Mouse (Mus musculus) megakaryocyte, embryonic 14.5 days (primary cell): ENCODE measurements around the gene Slc26a10. TPM values are rescaled to one million over a fixed set of nuclear protein-coding genes. Genes with fewer than 3 reads are reported as not detected.

ENCODE experiments used
- H3K27me3 ChIP-seq: replicated peaks from 2 replicates; pipeline ENCODE3; 2012; ENCODE audit warnings: inconsistent platforms
- H3K36me3 ChIP-seq: replicated peaks from 2 replicates; pipeline ENCODE3; 2012; ENCODE audit warnings: low read length, inconsistent platforms, mixed read lengths
- H3K4me1 ChIP-seq: 2 replicates; pipeline ENCODE4 v1.6.1; 2012; ENCODE audit warnings: inconsistent platforms
- H3K4me3 ChIP-seq: replicated peaks from 2 replicates; pipeline ENCODE3; 2012; ENCODE audit warnings: moderate library complexity, mild to moderate bottlenecking, inconsistent platforms
- H3K9me3 ChIP-seq: 2 replicates; pipeline ENCODE4 v1.6.1; 2012; ENCODE audit warnings: inconsistent platforms
- FLI1 ChIP-seq: IDR thresholded peaks from 2 replicates; pipeline ENCODE4 v1.6.1; 2012; ENCODE audit warnings: low read length, inconsistent platforms, mixed read lengths
- GATA1 ChIP-seq: IDR thresholded peaks from 3 replicates; pipeline ENCODE4 v1.6.1; 2012; ENCODE audit warnings: mixed read lengths, low read length, inconsistent platforms, borderline replicate concordance
- polyA plus RNA-seq: library from polyadenylated mRNA; stranded (reverse); fragments of >175 nt; gene quantifications from 2 replicates; pipeline ENCODE4 v1.2.3, GENCODE M21; 2012; ENCODE audit warnings: low replicate concordance; ENCODE audit not compliant: insufficient read depth

Gene Slc26a10
- polyA plus RNA-seq, 1 experiment = 0.23 TPM

DNA sequence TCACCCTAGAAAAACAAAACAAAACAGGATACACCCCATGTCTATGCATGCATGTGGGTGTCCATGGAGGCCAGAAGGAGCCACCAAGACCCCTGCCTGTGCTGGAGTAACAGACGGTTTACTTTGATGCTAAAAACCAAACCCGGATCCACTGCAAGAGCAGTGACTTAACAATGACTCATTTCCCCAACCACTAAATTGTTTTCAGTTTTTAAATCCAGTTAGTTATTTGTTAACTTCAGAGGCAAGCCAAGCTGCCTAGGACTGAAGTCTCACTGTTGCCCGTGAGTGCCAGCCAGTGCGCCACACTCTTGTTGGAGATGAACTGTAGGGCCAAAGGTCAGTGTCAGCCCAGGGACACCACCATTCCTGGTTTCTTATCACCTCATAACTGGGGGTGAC, 30.0 kb downstream of the Slc26a10 start:
- H3K4me1 ChIP-seq = peaks cover 22% of the 10 kb centered on the region
- no peaks in the 10 kb centered on the region for H3K36me3 ChIP-seq
- H3K27me3 ChIP-seq = peaks cover 4% of the 10 kb centered on the region
- 0 out of 2 replicates have a peak, but pooled peaks cover 4% of the 10 kb centered on the region for H3K9me3 ChIP-seq
- H3K4me3 ChIP-seq = peak overlapping the region; percentile 68
- TF ChIP-seq FLI1 (no peak), GATA1 (no peak)

DNA sequence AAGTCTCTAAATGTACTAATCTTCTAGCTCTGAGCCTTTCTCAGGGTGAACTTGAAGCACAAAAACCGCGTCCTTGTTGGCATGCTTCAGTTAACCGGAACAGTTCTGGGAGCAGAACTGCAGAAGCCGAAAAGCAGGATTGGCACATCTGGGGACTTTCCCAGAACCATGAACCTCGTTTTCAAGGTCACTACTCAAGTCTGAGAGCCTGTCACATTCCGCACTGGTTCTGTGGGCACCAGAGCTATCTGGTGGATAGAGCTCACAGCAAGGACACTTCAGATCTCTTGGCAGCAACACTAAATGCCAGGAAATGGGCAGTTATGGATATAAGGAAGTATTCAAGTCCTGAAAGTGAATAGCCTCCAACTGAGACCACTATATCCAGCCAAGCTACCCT, 33.3 kb downstream of the Slc26a10 start:
- Histone ChIP-seq H3K4me3 (no peak overlapping the region), H3K4me1 (peaks cover 22% of the 10 kb centered on the region), H3K9me3 (peaks cover 8% of the 10 kb centered on the region; the same call in 1 of the 2 replicates), H3K27me3 (peaks cover 4% of the 10 kb centered on the region), H3K36me3 (no peaks in the 10 kb centered on the region)
- TF ChIP-seq FLI1 (no peak), GATA1 (no peak)

DNA sequence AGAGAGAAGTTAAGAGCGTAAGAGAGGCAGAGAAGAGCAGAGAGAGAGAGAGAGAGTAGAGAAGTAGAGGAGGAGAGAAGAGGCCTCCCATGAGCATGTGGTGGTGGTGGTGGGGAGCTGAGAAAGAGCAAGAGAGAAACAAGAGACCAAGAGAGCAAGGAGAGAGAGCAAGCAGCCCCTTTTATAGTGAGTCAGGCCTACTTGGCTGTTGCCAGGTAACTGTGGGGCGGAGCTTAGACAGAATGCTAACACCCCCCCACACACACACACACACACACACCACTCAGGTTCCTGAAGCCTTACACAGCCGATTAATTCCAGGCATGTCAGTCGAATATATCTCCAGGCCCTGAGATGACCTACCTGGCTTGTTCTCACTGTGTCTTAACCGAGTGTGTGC, 35.1 kb downstream of the Slc26a10 start:
- no peak for TF ChIP-seq FLI1
- TF ChIP-seq GATA1 = no peak
- Histone ChIP-seq H3K36me3 (no peaks in the 10 kb centered on the region), H3K4me1 (peaks cover 18% of the 10 kb centered on the region), H3K9me3 (peaks cover 8% of the 10 kb centered on the region; the same call in 1 of the 2 replicates), H3K27me3 (peaks cover 12% of the 10 kb centered on the region), H3K4me3 (no peak overlapping the region)

DNA sequence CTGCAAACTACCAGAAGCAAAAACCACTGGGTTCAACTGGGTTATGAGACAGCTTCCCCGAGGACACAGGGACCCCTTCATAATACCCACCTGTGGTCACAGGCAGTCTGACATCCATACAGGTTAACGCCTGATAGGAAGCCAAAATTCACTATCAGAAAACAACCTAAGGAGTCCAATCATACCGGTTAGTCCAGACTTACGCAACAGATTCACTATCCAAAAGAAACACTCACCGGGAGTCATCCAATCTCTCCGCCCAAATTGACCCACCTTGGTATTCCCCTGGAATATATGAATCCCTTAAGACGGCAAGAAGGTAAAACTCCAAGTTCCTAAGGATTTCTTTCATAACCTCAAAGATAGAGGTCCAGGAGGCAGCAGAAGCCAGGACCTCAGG, 35.9 kb downstream of the Slc26a10 start:
- peaks cover 8% of the 10 kb centered on the region; the same call in 1 of the 2 replicates for H3K9me3 ChIP-seq
- H3K4me1 ChIP-seq = peaks cover 10% of the 10 kb centered on the region
- no peaks in the 10 kb centered on the region for H3K36me3 ChIP-seq
- H3K4me3 ChIP-seq = no peak overlapping the region
- peaks cover 12% of the 10 kb centered on the region for H3K27me3 ChIP-seq
- no peak for TF ChIP-seq FLI1
- TF ChIP-seq GATA1 = no peak

DNA sequence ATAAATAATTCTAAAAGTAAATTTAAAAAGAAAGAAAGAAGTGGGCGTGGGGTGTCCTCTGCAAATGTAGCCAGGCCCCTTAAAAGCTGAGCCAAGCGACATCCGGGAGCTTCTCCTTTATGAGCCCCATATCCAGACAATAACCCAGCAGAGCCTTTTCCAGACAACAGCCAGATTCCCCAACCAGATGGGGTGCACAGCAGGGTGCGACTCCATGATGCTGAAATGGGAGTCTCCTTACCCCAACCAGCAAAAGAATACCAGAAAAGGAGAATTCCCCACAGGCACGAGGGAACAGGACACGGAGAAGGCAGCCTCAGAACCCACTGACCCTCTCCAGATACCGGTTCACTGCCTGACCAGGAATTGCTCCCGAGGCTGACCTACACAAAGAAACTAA, 37.2 kb downstream of the Slc26a10 start:
- TF ChIP-seq FLI1 (no peak), GATA1 (no peak)
- peaks cover 12% of the 10 kb centered on the region for H3K27me3 ChIP-seq

DNA sequence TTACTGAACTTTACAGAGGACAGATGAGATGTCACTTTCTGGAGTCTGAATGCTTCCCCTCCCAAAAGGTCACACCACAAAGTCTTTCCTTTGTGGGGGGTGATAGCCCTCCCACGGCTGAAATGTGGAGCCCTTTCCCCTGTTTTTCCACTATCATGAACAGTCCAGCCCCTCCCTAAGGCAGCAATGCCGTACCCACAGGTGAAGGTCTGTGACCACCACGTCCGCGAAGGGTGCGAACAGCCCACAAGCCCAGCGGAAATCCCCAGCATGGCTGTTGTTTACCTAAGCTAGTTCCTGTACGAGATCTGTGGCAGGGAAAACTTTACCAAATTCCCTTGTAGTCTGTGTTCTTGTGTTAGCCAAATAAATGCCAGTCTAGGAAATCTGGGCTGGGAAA, 38.9 kb downstream of the Slc26a10 start:
- H3K27me3 ChIP-seq = peaks cover 11% of the 10 kb centered on the region
- peaks cover 18% of the 10 kb centered on the region for H3K4me1 ChIP-seq
- H3K9me3 ChIP-seq = peaks cover 8% of the 10 kb centered on the region; the same call in 1 of the 2 replicates
- H3K36me3 ChIP-seq = no peaks in the 10 kb centered on the region
- TF ChIP-seq GATA1 = no peak
- TF ChIP-seq FLI1 = no peak
- H3K4me3 ChIP-seq = no peak overlapping the region

More for the DNA sequence above, 37.2 kb downstream of the Slc26a10 start:
- H3K36me3 ChIP-seq = no peaks in the 10 kb centered on the region
- H3K9me3 ChIP-seq = peaks cover 8% of the 10 kb centered on the region; the same call in 1 of the 2 replicates
- peaks cover 10% of the 10 kb centered on the region for H3K4me1 ChIP-seq
- no peak overlapping the region for H3K4me3 ChIP-seq

DNA sequence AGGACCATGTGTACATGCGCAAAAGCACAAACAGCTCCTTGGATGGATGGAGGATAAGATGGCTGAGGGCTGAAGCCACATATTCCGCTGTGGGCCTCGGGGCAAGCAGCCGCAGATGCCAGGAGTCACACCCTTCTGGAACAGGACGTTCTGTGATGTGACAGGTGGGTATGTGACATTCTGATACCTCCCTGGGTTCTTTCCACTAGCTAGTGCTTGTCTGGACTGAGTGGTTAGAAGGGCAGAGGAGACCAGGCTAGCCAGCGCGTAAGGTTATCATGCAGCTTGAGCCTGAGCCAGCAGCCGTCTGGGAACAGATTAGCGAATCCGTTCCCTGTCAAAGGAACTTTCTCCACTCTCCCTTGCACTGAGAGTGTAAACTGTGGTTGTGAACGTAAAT, 39.5 kb downstream of the Slc26a10 start:
- Histone ChIP-seq H3K9me3 (peaks cover 8% of the 10 kb centered on the region; the same call in 1 of the 2 replicates), H3K4me1 (peaks cover 23% of the 10 kb centered on the region), H3K27me3 (peaks cover 11% of the 10 kb centered on the region), H3K36me3 (no peaks in the 10 kb centered on the region), H3K4me3 (no peak overlapping the region)
- no peak for TF ChIP-seq FLI1
- no peak for TF ChIP-seq GATA1

DNA sequence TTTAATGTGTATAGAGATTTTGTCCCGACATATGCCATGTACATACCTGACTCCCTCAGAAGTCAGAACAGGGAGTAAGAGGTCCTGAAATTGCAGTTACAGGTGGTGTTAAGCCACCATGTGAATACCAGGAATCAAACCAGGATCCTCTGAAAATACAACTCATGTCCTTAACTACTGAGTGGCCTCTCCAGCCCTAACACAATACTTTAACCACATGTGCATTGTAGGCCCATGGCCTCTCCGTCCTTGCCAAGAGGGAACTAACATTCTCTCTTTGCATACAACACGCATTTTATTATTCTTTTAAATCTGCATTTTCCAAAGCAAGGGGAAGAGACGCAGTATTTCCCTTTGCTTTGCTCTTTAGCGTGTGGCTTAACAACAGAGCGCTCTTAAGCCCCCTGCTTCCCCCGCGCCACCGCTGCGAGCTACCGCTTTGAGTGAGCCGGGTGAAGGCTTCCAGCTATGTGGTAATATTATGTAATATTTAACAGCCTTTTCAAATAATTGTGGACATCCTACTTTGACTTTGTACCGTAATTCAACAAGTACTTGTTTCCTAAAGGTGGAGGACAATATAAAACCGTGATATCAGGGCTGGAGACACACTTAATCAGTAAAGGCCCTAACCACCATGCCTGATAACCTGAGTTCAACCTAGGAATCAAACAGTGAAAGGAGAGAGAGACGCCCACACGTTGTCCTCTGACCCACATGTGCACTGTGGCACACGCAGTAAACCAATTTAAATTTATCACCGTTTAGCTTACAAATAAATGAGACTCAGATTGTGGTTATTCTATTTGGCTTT, 41.9 kb downstream of the Slc26a10 start:
- peaks cover 8% of the 10 kb centered on the region; the same call in 1 of the 2 replicates for H3K9me3 ChIP-seq
- H3K27me3 ChIP-seq = peaks cover 11% of the 10 kb centered on the region
- peaks cover 34% of the 10 kb centered on the region for H3K4me1 ChIP-seq

DNA sequence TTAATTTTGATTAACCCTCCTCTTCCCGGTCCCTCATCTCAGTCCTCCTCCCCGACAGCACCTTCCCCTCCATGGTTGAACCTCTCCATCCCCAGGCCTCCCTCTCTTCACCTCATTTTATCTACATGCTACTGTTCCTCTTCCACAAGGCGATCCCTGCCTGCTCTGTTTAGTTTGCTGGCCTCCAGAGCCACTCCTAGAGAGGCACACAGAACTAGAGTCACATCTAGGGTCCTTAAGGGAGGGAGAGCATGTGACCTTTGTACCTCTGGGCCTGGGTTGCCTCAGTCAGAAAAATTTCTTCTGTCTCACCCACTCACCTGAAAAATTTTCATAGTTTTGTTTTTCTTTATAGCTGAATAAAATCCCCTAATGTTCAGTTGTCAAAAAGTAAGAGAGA, 42.5 kb downstream of the Slc26a10 start:
- TF ChIP-seq GATA1 (no peak), FLI1 (no peak)
- Histone ChIP-seq H3K4me1 (peaks cover 35% of the 10 kb centered on the region), H3K4me3 (no peak overlapping the region), H3K36me3 (no peaks in the 10 kb centered on the region), H3K27me3 (peaks cover 11% of the 10 kb centered on the region), H3K9me3 (peaks cover 4% of the 10 kb centered on the region; the same call in 1 of the 2 replicates)

More for the DNA sequence above, 41.9 kb downstream of the Slc26a10 start:
- H3K36me3 ChIP-seq = no peaks in the 10 kb centered on the region
- no peak overlapping the region for H3K4me3 ChIP-seq
- TF ChIP-seq FLI1 (no peak), GATA1 (no peak)

DNA sequence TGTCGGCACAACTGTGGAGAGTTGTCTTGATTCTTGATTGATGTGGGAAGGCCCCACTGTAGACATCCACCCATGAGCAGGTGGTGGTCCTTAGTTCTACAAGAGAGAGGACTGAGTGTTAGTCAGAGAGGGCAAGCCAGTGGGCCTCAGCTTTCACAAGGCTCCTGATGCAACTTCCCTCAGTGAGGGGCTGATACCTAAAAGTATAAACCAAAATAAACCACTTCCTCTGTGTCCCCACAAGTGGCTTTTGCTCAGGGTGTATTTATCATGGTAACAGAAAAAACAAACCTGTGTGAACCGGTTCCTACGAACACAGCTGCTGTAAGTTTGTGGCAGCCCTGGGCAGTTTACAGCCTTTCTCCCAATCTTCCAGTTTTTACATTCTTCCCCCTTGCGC, 43.9 kb downstream of the Slc26a10 start:
- Histone ChIP-seq H3K9me3 (no peaks in the 10 kb centered on the region), H3K27me3 (peaks cover 5% of the 10 kb centered on the region), H3K4me1 (peaks cover 45% of the 10 kb centered on the region), H3K4me3 (no peak overlapping the region), H3K36me3 (no peaks in the 10 kb centered on the region)
- TF ChIP-seq GATA1 (no peak), FLI1 (no peak)
